Mouse (Mus musculus): ENCODE results near the gene Krt24.

DNA sequence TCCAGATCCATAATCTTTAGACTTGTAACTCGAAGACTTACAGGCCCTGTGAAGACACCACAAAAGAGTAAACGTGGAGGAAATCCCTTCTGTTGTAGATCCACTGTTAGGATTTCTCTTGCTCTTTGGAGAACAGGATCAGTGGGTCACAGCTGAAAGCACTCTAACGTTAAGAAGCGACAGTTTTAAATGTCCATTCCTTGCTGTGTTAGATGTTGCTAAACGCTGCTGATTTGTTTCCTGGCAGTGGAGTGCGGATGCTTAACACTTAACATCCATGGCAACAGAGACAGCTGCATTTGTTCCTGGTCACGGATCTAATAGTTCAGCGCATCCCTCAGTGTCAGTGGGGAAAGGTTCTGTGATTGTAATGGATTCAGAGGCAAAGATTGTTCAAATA is 31.5 kb upstream of the Krt24 start:
- TF ChIP-seq CTCF (IDR thresholded peaks at IDR 0.05; ENCODE audit: low read depth, low read length) (no peak), GATA1 (IDR thresholded peaks at IDR 0.05; ENCODE audit: borderline replicate concordance, low read length) (no peak)

Measured in G1E (cell line).